Mouse (Mus musculus): ENCODE data around the gene Gypa. TPM values are rescaled to one million over a fixed set of nuclear protein-coding genes. Genes with fewer than 3 reads are reported as not detected.

Gene Gypa
- polyA plus RNA-seq, 1 experiment from 2014 or later, result 4.5 TPM

- Histone ChIP-seq H3K36me3 (replicated peaks) (no peaks in the 10 kb centered on the region), H3K9ac (no peak overlapping the region), H3K27ac (no peak overlapping the region), H3K4me2 (no peak overlapping the region), H3K4me3 (replicated peaks) (no peak overlapping the region), H3K4me1 (peaks cover 2% of the 10 kb centered on the region; the same call in 1 of the 2 replicates), H3K9me3 (no peaks in the 10 kb centered on the region), H3K27me3 (no peaks in the 10 kb centered on the region)
- no peak for ATAC-seq (ENCODE audit: low FRiP score)
- 89% methylated on average over 2 of the region's 2 CpGs for WGBS
These were observed 61.4 kb downstream of the Gypa start for GRCm38 (mm10) chr8:80554991-80555390.

Other genes with a start within 250 kb of the Gypa start
- gene Frem3, start 117.3 kb downstream of the Gypa start, polyA plus RNA-seq (2016; fragmentation: Nextera tagmentation; extraction: Ambion mirVana), result 0.03 TPM in 1 of 2 replicates, not detected in the other
- gene Smarca5, start 245.7 kb downstream of the Gypa start, polyA plus RNA-seq (2016; fragmentation: Nextera tagmentation; extraction: Ambion mirVana), result 161 and 162 TPM in 2 replicates